Mouse (Mus musculus) heart, embryonic 12.5 days (tissue): ENCODE results near the gene Ralbp1. TPM values are rescaled to one million over a fixed set of nuclear protein-coding genes. Genes with fewer than 3 reads are reported as not detected.

Experiments
- ATAC-seq: fragments of 200-750 bp; cut with Nextera tagmentation; 2 replicates; pipeline ENCODE4 v1.8.0; 2017; ENCODE audit warnings: moderate TSS enrichment, moderate library complexity; ENCODE audit not compliant: insufficient number of reproducible peaks, low FRiP score
- H3K27ac ChIP-seq: fragments of 300-500 bp; sonication (generic); 2 replicates; pipeline ENCODE4 v1.5.1; 2016; ENCODE audit warnings: mild to moderate bottlenecking, moderate library complexity; ENCODE audit not compliant: poor library complexity, severe bottlenecking
- H3K27me3 ChIP-seq: fragments of 300-500 bp; sonication (generic); replicated peaks from 2 replicates; pipeline ENCODE4 v1.6.1; 2016; ENCODE audit warnings: mild to moderate bottlenecking, moderate library complexity
- H3K36me3 ChIP-seq: fragments of 300-500 bp; sonication (generic); 2 replicates; pipeline ENCODE4 v1.6.1; 2016; ENCODE audit warnings: mild to moderate bottlenecking, moderate library complexity
- H3K4me1 ChIP-seq: fragments of 300-500 bp; sonication (generic); replicated peaks from 2 replicates; pipeline ENCODE4 v1.6.1; 2016; ENCODE audit warnings: mild to moderate bottlenecking
- H3K4me2 ChIP-seq: fragments of 300-500 bp; sonication (generic); 2 replicates; pipeline ENCODE4 v1.6.1; 2016; ENCODE audit warnings: mild to moderate bottlenecking, moderate library complexity
- H3K4me3 ChIP-seq: fragments of 300-500 bp; sonication (generic); 2 replicates; pipeline ENCODE4 v1.5.1; 2016; ENCODE audit warnings: mild to moderate bottlenecking
- H3K9ac ChIP-seq: fragments of 300-500 bp; sonication (generic); 2 replicates; pipeline ENCODE4 v1.6.1; 2016; ENCODE audit warnings: mild to moderate bottlenecking, moderate library complexity
- H3K9me3 ChIP-seq: fragments of 300-500 bp; sonication (generic); replicated peaks from 2 replicates; pipeline ENCODE4 v1.6.1; 2016; ENCODE audit warnings: mild to moderate bottlenecking, moderate library complexity
- WGBS: fragments of 180-500 bp; shearing (Covaris S2); methylation state at CpG from one replicate; pipeline ENCODE4 v1.1.7; 2016; 5-methylcytosine and 5-hydroxymethylcytosine counted together
- polyA plus RNA-seq: library from polyadenylated mRNA; unstranded; fragments of >200 nt; fragmentation: Nextera tagmentation; extraction: Ambion mirVana; gene quantifications from 2 replicates; pipeline ENCODE4 v1.2.1, GENCODE M21; 2016

The Ralbp1 gene
- polyA plus RNA-seq, 1 experiment from 2014 or later, result 41.1 TPM

DNA sequence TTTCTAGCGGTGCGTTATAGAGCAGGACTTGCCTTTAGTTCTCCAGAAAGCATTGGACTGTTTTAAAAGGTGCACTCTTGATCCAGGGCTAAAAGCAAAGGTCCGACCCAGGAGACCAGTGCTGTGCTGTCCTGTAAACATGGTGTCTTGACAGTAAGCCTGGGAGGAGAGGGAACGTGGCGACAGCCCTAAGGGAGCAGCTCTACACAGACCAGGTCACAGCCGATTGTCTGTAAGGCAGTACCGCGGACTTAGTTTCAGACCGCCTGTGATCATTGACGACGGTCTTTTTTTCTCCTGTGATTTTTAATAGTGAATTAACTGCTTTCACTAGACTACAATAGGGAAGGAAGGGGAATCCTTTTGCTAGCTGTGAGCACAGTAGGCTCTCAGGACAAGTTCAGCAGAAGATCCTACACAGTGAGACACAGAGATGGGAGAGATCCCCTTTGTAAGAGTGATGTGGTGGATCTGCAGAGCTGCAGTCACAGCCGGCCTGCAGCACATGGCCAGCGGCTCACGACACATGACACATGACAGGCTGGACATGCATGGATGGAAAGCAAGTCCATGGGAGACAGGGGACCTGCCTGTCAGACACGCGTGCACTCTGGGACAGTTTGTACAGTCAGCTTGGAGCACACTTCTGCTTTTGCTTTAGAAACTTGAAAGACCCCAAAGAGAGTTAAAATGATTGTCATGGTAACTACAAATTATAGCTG is 58.3 kb downstream of the Ralbp1 start:
- no peak overlapping the region for H3K27ac ChIP-seq
- no peak overlapping the region for H3K9ac ChIP-seq
- peaks cover 8% of the 10 kb centered on the region; the same call in 1 of the 2 replicates for H3K4me1 ChIP-seq
- peaks cover 68% of the 10 kb centered on the region for H3K36me3 ChIP-seq
- WGBS, result 83% methylated on average over 16 of the region's 16 CpGs
- ATAC-seq, result no peak
- no peak overlapping the region for H3K4me2 ChIP-seq
- no peak overlapping the region for H3K4me3 ChIP-seq
- H3K27me3 ChIP-seq, result no peaks in the 10 kb centered on the region
- no peaks in the 10 kb centered on the region for H3K9me3 ChIP-seq

DNA sequence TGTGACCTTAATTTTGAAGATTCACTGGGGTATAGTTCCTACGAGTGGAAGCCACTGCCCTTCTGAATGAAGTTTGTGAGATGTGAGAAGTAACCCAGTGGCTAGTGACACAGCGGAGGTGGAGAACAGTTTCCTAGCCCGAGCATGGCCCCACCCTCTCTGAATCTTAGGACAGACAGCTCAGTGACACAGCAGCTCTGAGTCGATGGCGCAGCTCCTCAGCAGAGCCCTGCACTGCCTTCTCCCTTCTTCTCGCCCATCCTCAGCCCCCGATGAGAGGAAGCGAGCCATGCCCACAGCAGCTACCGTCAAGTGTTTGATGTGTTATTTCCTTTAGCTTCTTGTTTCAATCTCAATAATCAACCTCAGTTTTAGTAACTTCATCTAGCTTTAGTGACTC is 59.3 kb downstream of the Ralbp1 start:
- no peaks in the 10 kb centered on the region for H3K27me3 ChIP-seq
- H3K4me2 ChIP-seq, result no peak overlapping the region
- H3K27ac ChIP-seq, result no peak overlapping the region
- H3K9ac ChIP-seq, result no peak overlapping the region
- no peak for ATAC-seq
- no peaks in the 10 kb centered on the region for H3K9me3 ChIP-seq
- no peak overlapping the region for H3K4me3 ChIP-seq
- peaks cover 67% of the 10 kb centered on the region for H3K36me3 ChIP-seq
- peaks cover 8% of the 10 kb centered on the region; the same call in 1 of the 2 replicates for H3K4me1 ChIP-seq
- 69% methylated on average over 9 of the region's 9 CpGs for WGBS

DNA sequence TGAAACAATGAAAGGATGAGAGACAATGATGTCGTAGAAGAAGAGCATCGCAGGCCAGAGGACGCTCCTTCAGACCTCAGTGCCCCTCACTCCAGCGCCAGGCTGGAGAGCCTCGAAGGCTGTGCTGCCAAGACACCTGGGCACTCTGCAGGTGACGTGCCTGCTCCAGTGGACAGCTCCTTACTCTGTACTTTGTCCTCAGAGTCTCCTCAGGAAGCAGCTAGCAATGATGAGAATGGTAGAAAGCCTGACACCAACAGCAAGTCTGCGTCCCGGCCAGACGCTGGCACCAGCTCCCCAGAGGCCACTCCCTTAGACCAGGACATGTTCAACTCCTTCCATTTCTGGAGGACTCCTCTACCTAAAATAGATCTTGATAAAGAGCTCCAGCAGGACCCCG is 61.4 kb downstream of the Ralbp1 start:
- Histone ChIP-seq H3K4me2 (no peak overlapping the region), H3K9ac (no peak overlapping the region), H3K9me3 (no peaks in the 10 kb centered on the region), H3K27me3 (no peaks in the 10 kb centered on the region), H3K36me3 (peaks cover 58% of the 10 kb centered on the region), H3K27ac (no peak overlapping the region), H3K4me1 (peaks cover 18% of the 10 kb centered on the region), H3K4me3 (no peak overlapping the region)
- 85% methylated on average over 10 of the region's 10 CpGs for WGBS
- no peak for ATAC-seq

DNA sequence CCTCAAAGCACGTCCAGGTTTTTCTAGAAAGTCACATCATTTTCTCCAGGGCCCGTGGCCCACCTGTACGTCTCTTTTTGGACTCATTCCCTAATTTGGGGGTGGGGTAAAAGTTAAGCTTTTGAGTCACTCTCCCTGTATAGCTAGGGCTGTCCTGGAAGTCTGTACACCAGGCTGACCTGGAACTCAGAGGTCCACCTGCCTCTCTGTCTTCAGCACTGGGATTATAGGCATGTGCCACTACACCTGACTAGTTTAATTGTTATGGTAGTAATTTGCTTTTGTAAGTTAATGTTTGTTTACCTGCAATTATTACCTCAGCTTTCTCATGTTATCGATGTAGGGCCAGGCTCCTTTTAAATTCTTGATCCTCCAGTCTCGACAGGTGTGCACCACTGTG is 63.2 kb downstream of the Ralbp1 start:
- 92% methylated on average over 5 of the region's 5 CpGs for WGBS
- Histone ChIP-seq H3K9me3 (no peaks in the 10 kb centered on the region), H3K4me1 (peaks cover 24% of the 10 kb centered on the region), H3K27ac (no peak overlapping the region), H3K9ac (no peak overlapping the region), H3K27me3 (no peaks in the 10 kb centered on the region), H3K4me3 (no peak overlapping the region), H3K36me3 (peaks cover 56% of the 10 kb centered on the region), H3K4me2 (no peak overlapping the region)
- ATAC-seq, result no peak

DNA sequence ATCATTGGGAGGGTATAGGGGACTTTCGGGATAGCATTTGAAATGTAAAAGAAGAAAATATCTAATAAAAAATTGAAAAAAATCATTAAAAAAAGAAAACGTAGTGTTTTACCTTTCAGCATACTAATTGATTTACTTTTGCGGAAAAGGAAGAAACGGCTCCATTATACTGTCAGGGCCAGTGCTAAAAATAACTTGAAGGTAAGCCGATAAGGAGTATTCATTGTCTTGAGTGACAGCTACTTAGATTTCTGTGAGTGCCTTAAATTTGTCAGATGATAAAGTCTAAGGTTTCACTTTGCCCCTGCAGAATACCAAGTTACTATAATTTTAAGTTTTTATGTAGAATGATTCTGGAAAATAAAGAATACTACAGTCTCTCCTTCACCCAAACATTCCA is 65.4 kb downstream of the Ralbp1 start:
- Histone ChIP-seq H3K4me2 (no peak overlapping the region), H3K27ac (no peak overlapping the region), H3K27me3 (no peaks in the 10 kb centered on the region), H3K9ac (no peak overlapping the region), H3K4me1 (peaks cover 24% of the 10 kb centered on the region), H3K4me3 (no peak overlapping the region), H3K36me3 (peaks cover 69% of the 10 kb centered on the region), H3K9me3 (no peaks in the 10 kb centered on the region)
- ATAC-seq, result no peak
- WGBS, result 54% methylated on average over 5 of the region's 5 CpGs

DNA sequence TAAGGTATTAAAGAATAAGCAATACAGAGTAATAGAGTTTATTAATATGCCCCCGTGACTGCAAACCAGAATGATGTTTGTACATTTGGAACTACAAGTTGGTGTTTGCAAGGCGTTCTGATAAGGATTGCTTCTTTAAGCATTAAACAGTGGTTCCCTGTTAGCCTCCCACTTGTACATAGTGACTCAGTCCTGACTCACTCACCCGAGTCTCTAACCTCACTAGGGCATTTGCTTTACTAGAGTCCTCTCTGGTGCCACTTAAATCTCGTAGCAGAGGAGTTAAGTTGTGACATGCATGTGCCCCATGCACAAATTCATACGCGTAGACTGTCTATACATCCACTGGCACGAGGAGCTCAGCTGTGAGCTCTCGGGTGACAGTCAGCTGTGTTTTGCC is 71.8 kb downstream of the Ralbp1 start:
- H3K4me3 ChIP-seq, result no peak overlapping the region
- peaks cover under 1% of the 10 kb centered on the region for H3K4me1 ChIP-seq
- 91% methylated on average over 8 of the region's 8 CpGs for WGBS
- no peak overlapping the region for H3K27ac ChIP-seq
- H3K9me3 ChIP-seq, result no peaks in the 10 kb centered on the region
- no peak for ATAC-seq
- H3K4me2 ChIP-seq, result no peak overlapping the region
- no peak overlapping the region for H3K9ac ChIP-seq
- H3K36me3 ChIP-seq, result peaks cover 76% of the 10 kb centered on the region
- no peaks in the 10 kb centered on the region for H3K27me3 ChIP-seq

DNA sequence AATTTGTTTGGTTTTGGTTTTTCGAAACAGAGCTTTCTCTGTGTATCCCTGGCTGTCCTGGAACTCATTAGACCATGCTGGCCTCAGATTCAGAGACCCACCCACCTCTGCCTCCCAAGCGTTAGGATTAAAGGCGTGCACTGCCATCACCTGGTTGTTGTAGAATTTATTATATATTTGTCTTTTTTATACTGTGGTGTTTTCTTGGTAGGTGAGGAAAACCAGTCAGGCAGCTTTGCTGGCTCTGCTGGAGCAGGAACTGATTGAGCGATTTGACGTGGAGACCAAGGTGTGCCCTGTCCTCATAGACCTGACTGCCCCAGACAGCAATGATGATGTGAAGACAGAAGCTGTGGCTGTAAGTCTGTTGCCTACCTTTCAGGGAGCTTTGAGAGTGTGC is 74.6 kb downstream of the Ralbp1 start:
- 90% methylated on average over 5 of the region's 5 CpGs for WGBS
- Histone ChIP-seq H3K4me2 (no peak overlapping the region), H3K9ac (no peak overlapping the region), H3K36me3 (peaks cover 60% of the 10 kb centered on the region), H3K4me1 (peaks cover 7% of the 10 kb centered on the region; the same call in 1 of the 2 replicates), H3K9me3 (no peaks in the 10 kb centered on the region), H3K27me3 (no peaks in the 10 kb centered on the region), H3K27ac (no peak overlapping the region), H3K4me3 (no peak overlapping the region)
- no peak for ATAC-seq

DNA sequence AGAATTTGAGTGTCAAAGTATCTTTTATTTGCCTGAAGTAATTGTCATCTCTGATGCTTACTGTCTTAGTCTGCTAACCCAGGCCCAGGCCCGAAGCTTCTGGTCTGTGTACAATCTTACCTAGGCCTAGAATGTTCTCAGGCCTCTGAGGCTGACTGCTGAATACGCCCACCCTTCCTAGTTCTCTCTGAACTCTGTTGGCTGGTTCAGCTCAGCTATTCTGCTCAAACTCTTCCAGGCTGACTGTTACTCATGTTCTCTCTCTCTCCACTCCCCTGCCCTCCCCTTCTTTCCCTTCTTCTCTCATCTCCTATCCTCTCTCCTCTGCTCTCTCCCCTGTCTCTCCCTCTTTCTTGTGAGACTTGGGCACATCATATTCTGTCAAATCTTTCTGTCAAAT is 79.2 kb downstream of the Ralbp1 start:
- H3K27ac ChIP-seq, result no peak overlapping the region
- no peaks in the 10 kb centered on the region for H3K27me3 ChIP-seq
- no peak overlapping the region for H3K4me3 ChIP-seq
- H3K4me2 ChIP-seq, result no peak overlapping the region
- WGBS, result 80% methylated on average over 2 of the region's 2 CpGs
- H3K4me1 ChIP-seq, result peaks cover 18% of the 10 kb centered on the region
- H3K9me3 ChIP-seq, result no peaks in the 10 kb centered on the region
- peaks cover 33% of the 10 kb centered on the region for H3K36me3 ChIP-seq
- ATAC-seq, result no peak
- no peak overlapping the region for H3K9ac ChIP-seq

DNA sequence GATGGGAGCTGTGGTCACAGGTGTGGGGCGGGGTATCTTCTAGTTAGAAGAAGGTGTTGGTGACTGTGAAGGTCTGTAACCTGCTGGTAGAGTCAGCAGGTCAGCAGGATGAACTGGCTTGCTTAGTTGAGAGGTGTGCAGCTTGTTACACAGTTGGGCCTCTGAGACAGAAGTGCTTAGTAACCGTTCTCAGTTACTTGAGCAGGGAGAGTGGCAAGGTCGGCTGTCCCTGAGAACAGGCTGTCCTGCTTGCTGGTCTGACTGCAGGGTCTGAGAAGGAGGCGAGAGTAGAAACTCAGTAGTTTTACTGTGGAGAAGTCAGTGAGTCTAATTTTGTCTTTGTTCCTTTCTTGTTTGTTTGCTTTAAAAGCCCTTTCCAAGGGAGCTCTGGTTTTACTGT is 79.6 kb downstream of the Ralbp1 start:
- 64% methylated on average over 4 of the region's 4 CpGs for WGBS

DNA sequence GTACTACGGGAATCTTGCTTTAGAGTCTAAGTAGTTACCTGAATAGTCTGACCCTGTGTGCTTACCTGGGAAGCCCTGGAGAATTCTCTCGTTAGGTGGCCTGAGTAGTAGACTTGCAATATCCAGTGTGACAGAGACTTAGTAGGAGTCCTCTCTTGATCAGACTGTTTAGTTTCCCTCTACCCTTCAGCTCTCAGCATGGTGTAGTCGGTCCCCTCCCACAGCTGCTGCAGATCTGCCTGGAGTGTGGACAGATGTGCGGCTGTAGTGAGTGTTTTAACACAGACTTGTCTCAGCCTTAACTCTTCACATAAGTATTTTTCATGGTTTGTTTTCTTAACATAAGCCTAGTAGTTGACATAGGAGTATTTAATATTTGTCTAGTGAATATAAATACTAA is 83.6 kb downstream of the Ralbp1 start:
- H3K9ac ChIP-seq, result no peak overlapping the region
- H3K27ac ChIP-seq, result no peak overlapping the region
- ATAC-seq, result no peak
- H3K27me3 ChIP-seq, result no peaks in the 10 kb centered on the region
- WGBS, result 68% methylated on average over 4 of the region's 4 CpGs
- no peak overlapping the region for H3K4me3 ChIP-seq
- H3K4me1 ChIP-seq, result peaks cover 26% of the 10 kb centered on the region
- H3K9me3 ChIP-seq, result no peaks in the 10 kb centered on the region
- H3K4me2 ChIP-seq, result no peak overlapping the region
- peaks cover 11% of the 10 kb centered on the region for H3K36me3 ChIP-seq

More for the DNA sequence above, 79.6 kb downstream of the Ralbp1 start:
- H3K4me3 ChIP-seq, result no peak overlapping the region
- no peak overlapping the region for H3K27ac ChIP-seq
- H3K9ac ChIP-seq, result no peak overlapping the region
- no peaks in the 10 kb centered on the region for H3K27me3 ChIP-seq
- H3K4me2 ChIP-seq, result no peak overlapping the region
- peaks cover 28% of the 10 kb centered on the region for H3K36me3 ChIP-seq
- no peak for ATAC-seq
- H3K4me1 ChIP-seq, result peaks cover 18% of the 10 kb centered on the region
- no peaks in the 10 kb centered on the region for H3K9me3 ChIP-seq

DNA sequence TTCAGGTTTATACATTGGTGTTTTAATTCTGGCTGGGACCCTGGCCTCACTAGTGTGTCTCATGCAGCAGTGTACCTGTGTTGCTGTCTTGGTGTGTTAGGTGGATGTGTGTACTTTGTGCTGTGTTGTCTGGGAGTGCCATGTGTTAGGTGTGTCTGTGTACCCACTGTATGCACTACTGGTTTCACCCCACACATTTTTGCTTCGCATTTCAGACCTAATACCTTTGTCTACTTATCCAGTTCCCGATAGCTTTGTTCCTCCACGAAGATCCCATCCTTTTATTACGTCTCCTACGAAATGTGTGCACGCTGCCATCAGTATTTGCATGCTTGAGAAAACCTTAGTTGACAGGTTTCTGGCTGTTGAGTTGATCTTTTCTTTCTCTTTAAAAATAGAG is 85.1 kb downstream of the Ralbp1 start:
- 92% methylated on average over 6 of the region's 6 CpGs for WGBS
- H3K4me2 ChIP-seq, result no peak overlapping the region

DNA sequence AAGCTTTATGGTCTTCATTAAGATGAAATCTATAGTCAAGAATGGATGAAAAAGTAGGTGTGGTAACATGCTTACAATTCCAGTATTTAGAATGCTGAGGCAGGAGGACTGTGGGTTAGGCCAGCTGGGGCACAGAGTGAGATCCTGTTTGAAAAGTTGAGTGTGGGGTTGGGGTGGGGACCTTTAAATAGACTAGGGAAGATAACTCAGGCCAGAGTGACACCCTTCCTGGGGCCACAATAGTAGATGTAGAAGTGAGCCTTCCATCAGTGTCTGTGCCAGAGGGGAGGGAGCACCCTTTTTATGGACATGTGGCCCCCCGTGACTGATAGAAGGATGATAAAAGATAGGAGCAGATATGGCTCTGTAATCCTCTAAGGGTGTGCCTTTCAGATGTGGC is 86.2 kb downstream of the Ralbp1 start:
- H3K4me1 ChIP-seq, result peaks cover 23% of the 10 kb centered on the region
- no peaks in the 10 kb centered on the region for H3K9me3 ChIP-seq
- no peak overlapping the region for H3K9ac ChIP-seq
- no peaks in the 10 kb centered on the region for H3K27me3 ChIP-seq
- WGBS, result 38% methylated on average over 1 of the region's 1 CpGs
- H3K27ac ChIP-seq, result peak overlapping the region; percentile 21; the same call in 1 of the 2 replicates
- no peak for ATAC-seq
- H3K36me3 ChIP-seq, result peaks cover 15% of the 10 kb centered on the region
- H3K4me3 ChIP-seq, result no peak overlapping the region
- H3K4me2 ChIP-seq, result no peak overlapping the region

More for the DNA sequence above, 85.1 kb downstream of the Ralbp1 start:
- H3K27me3 ChIP-seq, result no peaks in the 10 kb centered on the region
- no peaks in the 10 kb centered on the region for H3K9me3 ChIP-seq
- no peak overlapping the region for H3K9ac ChIP-seq
- peaks cover 23% of the 10 kb centered on the region for H3K4me1 ChIP-seq
- H3K4me3 ChIP-seq, result no peak overlapping the region
- H3K36me3 ChIP-seq, result peaks cover 11% of the 10 kb centered on the region
- ATAC-seq, result no peak
- H3K27ac ChIP-seq, result no peak overlapping the region
